Mouse (Mus musculus) olfactory bulb, adult 2 months (tissue): ENCODE data around the gene Eef1e1.

Source experiments
- CTCF ChIP-seq: fragments of 200-500 bp; IDR thresholded peaks from 2 replicates; pipeline ENCODE4 v1.5.1; 2012; ENCODE audit warnings: low read depth, mild to moderate bottlenecking, low read length, moderate library complexity; ENCODE audit not compliant: insufficient read depth
- POLR2A ChIP-seq: fragments of 200-500 bp; IDR thresholded peaks from 2 replicates; pipeline ENCODE4 v1.6.1; 2012; ENCODE audit warnings: mild to moderate bottlenecking, low read depth, low read length, moderate library complexity; ENCODE audit not compliant: insufficient read depth

DNA sequence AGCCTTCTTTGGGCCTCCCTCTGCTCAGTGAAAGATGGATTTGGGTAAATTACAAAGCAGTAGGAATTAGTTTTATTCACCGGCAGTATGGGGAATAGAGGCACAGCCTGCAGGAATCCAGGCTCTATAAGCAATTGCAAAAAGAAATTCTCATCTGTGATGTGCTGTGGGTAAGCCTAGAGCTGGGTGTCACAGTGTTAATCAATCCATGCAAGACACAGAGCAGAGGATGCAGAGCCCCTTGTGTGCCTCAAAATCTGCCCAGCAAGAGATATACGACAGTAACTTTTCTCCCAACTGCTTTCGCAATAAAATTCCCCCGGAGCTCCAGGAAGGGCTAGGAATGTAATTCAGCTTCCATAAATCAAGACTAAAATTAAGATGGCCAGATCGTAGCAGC, 17.4 kb downstream of the Eef1e1 start:
- TF ChIP-seq POLR2A, result no peak
- TF ChIP-seq CTCF, result no peak
